Comparison of ENCODE assay signal across 11 mouse cellular contexts in the genomic region with DNA sequence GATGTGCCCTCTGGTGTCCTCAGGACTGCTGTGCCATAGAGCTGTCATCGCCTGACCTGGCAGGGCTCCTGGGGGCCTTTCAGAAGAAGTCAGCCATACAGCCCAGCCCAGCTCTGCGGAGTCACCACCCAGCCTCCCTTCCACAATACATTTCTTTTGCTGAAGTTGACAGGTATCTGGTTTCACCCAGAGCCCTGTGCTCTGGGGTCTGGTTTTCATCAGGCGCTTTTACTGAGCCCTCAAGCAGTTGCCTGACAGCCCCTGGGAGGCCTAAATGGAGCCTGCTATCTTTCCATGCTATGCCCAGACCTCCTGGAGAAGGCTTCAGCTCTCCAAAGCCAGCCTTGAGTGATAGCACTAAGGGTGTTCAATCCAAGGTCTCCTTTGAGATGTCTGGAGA. TPM values are rescaled to one million over a fixed set of nuclear protein-coding genes. Genes with fewer than 3 reads are reported as not detected.
DNase-seq lines count a peak whose midpoint lies in the region; ATAC-seq and TF ChIP-seq lines count a peak whose summit lies in the region.
"Had no signal": no experiment of that assay in that cellular context is flagged by ENCODE, and none has a peak within 500 bp of the region (broad histone marks: within the 10 kb centered on the region; RNA-seq: fewer than 3 reads in every experiment).

No protein-coding gene starts in this region.

- DNase-seq in heart, adult 9 months (ENCODE audit: low spot score in 2 of 2) = no peak
- DNase-seq in NIH3T3 (ENCODE audit: low read depth) = peak; percentile 81
- DNase-seq in embryonic facial prominence, embryonic 11.5 days (ENCODE audit: low spot score) = peak; percentile 89
- no peak for DNase-seq in retina, postnatal 1 day
- no peak for DNase-seq in midbrain, postnatal 0 days (ENCODE audit: low spot score)
- DNase-seq: adrenal gland, adult 8-10 months; gastrocnemius, postnatal 10 days had no signal

- H3K9me3 ChIP-seq in heart, embryonic 15.5 days (replicated peaks) = no peaks in the 10 kb centered on the region
- no peaks in the 10 kb centered on the region for H3K9me3 ChIP-seq in embryonic facial prominence, embryonic 11.5 days (replicated peaks; ENCODE audit: control insufficient read depth, low read length)
- no peaks in the 10 kb centered on the region for H3K9me3 ChIP-seq in limb, embryonic 13.5 days
- no peaks in the 10 kb centered on the region for H3K9me3 ChIP-seq in midbrain, postnatal 0 days (ENCODE audit: low read length)
- H3K9me3 ChIP-seq: forebrain, embryonic 12.5 days; midbrain, embryonic 10.5 days had no signal

- no peak overlapping the region for H3K4me2 ChIP-seq in heart, embryonic 15.5 days
- H3K4me2 ChIP-seq in embryonic facial prominence, embryonic 11.5 days (ENCODE audit: low read depth, low read length) = no peak overlapping the region
- H3K4me2 ChIP-seq in limb, embryonic 13.5 days (replicated peaks) = no peak overlapping the region; the same call in 1 of the 2 replicates
- no peak overlapping the region for H3K4me2 ChIP-seq in midbrain, postnatal 0 days (ENCODE audit: low read depth, low read length, poor library complexity, severe bottlenecking)
- H3K4me2 ChIP-seq: forebrain, embryonic 12.5 days had no signal

- H3K4me1 ChIP-seq in heart, embryonic 15.5 days (replicated peaks) = peaks cover 24% of the 10 kb centered on the region
- peaks cover 6% of the 10 kb centered on the region for H3K4me1 ChIP-seq in embryonic facial prominence, embryonic 11.5 days (ENCODE audit: control insufficient read depth, insufficient read depth, low read length)
- H3K4me1 ChIP-seq in limb, embryonic 13.5 days = peaks cover 70% of the 10 kb centered on the region
- H3K4me1 ChIP-seq in midbrain, postnatal 0 days (ENCODE audit: insufficient read depth, low read length) = no peaks in the 10 kb centered on the region

- H3K36me3 ChIP-seq in heart, embryonic 15.5 days = no peaks in the 10 kb centered on the region
- no peaks in the 10 kb centered on the region for H3K36me3 ChIP-seq in embryonic facial prominence, embryonic 11.5 days (replicated peaks; ENCODE audit: control insufficient read depth, insufficient read depth, low read depth, low read length)
- H3K36me3 ChIP-seq in limb, embryonic 13.5 days = no peaks in the 10 kb centered on the region
- H3K36me3 ChIP-seq in midbrain, postnatal 0 days (ENCODE audit: insufficient read depth, low read length) = no peaks in the 10 kb centered on the region
- H3K36me3 ChIP-seq: forebrain, embryonic 12.5 days; midbrain, embryonic 10.5 days had no signal

- ATAC-seq in heart, embryonic 15.5 days (replicated peaks; ENCODE audit: insufficient number of reproducible peaks, insufficient read depth, low FRiP score, low read depth) = peak; percentile 87
- peak; percentile 81 for ATAC-seq in embryonic facial prominence, embryonic 11.5 days (replicated peaks; ENCODE audit: insufficient number of reproducible peaks, low FRiP score, low TSS enrichment, low read depth)
- peak; percentile 79 for ATAC-seq in limb, embryonic 13.5 days (ENCODE audit: low FRiP score, low read depth)
- ATAC-seq in midbrain, postnatal 0 days (ENCODE audit: low FRiP score) = no peak

- 21% methylated on average over 3 of the region's 3 CpGs for WGBS in heart, embryonic 15.5 days
- 10% methylated on average over 3 of the region's 3 CpGs for WGBS in embryonic facial prominence, embryonic 11.5 days
- 16% methylated on average over 3 of the region's 3 CpGs for WGBS in limb, embryonic 13.5 days
- 72% methylated on average over 3 of the region's 3 CpGs for WGBS in midbrain, postnatal 0 days

- no peak overlapping the region for H3K4me3 ChIP-seq in heart, embryonic 15.5 days
- H3K4me3 ChIP-seq in embryonic facial prominence, embryonic 11.5 days (ENCODE audit: low read depth, low read length) = no peak overlapping the region
- no peak overlapping the region for H3K4me3 ChIP-seq in limb, embryonic 13.5 days
- H3K4me3 ChIP-seq in midbrain, postnatal 0 days (ENCODE audit: low read depth, low read length) = no peak overlapping the region
- H3K4me3 ChIP-seq: forebrain, embryonic 12.5 days; midbrain, embryonic 10.5 days had no signal

- H3K27me3 ChIP-seq in heart, embryonic 15.5 days = no peaks in the 10 kb centered on the region
- no peaks in the 10 kb centered on the region for H3K27me3 ChIP-seq in embryonic facial prominence, embryonic 11.5 days (ENCODE audit: control insufficient read depth, insufficient read depth, low read length)
- no peaks in the 10 kb centered on the region for H3K27me3 ChIP-seq in limb, embryonic 13.5 days
- H3K27me3 ChIP-seq in midbrain, postnatal 0 days (ENCODE audit: insufficient read depth, low read length) = no peaks in the 10 kb centered on the region
- H3K27me3 ChIP-seq: forebrain, embryonic 12.5 days had no signal

- H3K9ac ChIP-seq in heart, embryonic 15.5 days = no peak overlapping the region; the same call in 1 of the 2 replicates
- no peak overlapping the region; the same call in 1 of the 2 replicates for H3K9ac ChIP-seq in embryonic facial prominence, embryonic 11.5 days (replicated peaks; ENCODE audit: low read length)
- no peak overlapping the region for H3K9ac ChIP-seq in limb, embryonic 13.5 days
- H3K9ac ChIP-seq in midbrain, postnatal 0 days (replicated peaks; ENCODE audit: low read length, poor library complexity, severe bottlenecking) = no peak overlapping the region
- H3K9ac ChIP-seq: forebrain, embryonic 12.5 days had no signal

- no peak for TF ChIP-seq CTCF in midbrain, postnatal 0 days (IDR thresholded peaks at IDR 0.05)

- H3K27ac ChIP-seq in heart, embryonic 15.5 days = peak overlapping the region; percentile 58
- H3K27ac ChIP-seq in embryonic facial prominence, embryonic 11.5 days (replicated peaks; ENCODE audit: low read depth, low read length) = peak overlapping the region; percentile 68
- H3K27ac ChIP-seq in limb, embryonic 13.5 days = peak overlapping the region; percentile 90
- H3K27ac ChIP-seq in midbrain, postnatal 0 days (ENCODE audit: low read depth, low read length) = no peak overlapping the region
- H3K27ac ChIP-seq: forebrain, embryonic 12.5 days; midbrain, embryonic 10.5 days had no signal

RNA-seq across cellular contexts. Expression of gene Crabp1, which starts 19.5 kb away (rescaled TPM):
- 9.1 and 23.6 TPM in 2 replicates for polyA plus RNA-seq in heart, embryonic 15.5 days (2015; fragmentation: Nextera tagmentation; extraction: Ambion mirVana)
- polyA plus RNA-seq in embryonic facial prominence, embryonic 11.5 days (2014; fragmentation: Nextera tagmentation; extraction: Ambion mirVana) = 962 and 1,036 TPM in 2 replicates
- polyA plus RNA-seq in limb, embryonic 13.5 days (2015; fragmentation: Nextera tagmentation; extraction: Ambion mirVana) = 572 and 589 TPM in 2 replicates
- total RNA-seq in midbrain, postnatal 0 days (2014; rRNA removed) = 18.4 and 20.4 TPM in 2 replicates
- polyA plus RNA-seq in midbrain, postnatal 0 days (2015; fragmentation: Nextera tagmentation; extraction: Ambion mirVana) = 26.3 and 33.1 TPM in 2 replicates

RNA-seq across cellular contexts. Expression of gene Wdr61, which starts 49.7 kb away (rescaled TPM):
- 92.7 and 93.2 TPM in 2 replicates for polyA plus RNA-seq in heart, embryonic 15.5 days (2015; fragmentation: Nextera tagmentation; extraction: Ambion mirVana)
- 196 and 206 TPM in 2 replicates for polyA plus RNA-seq in embryonic facial prominence, embryonic 11.5 days (2014; fragmentation: Nextera tagmentation; extraction: Ambion mirVana)
- 156 and 174 TPM in 2 replicates for polyA plus RNA-seq in limb, embryonic 13.5 days (2015; fragmentation: Nextera tagmentation; extraction: Ambion mirVana)
- 43.7 and 47.3 TPM in 2 replicates for total RNA-seq in midbrain, postnatal 0 days (2014; rRNA removed)
- polyA plus RNA-seq in midbrain, postnatal 0 days (2015; fragmentation: Nextera tagmentation; extraction: Ambion mirVana) = 83.9 and 86.3 TPM in 2 replicates

Comparison
In these comparisons a context has a peak if more than half of its experiments do, and no peak if none do; other contexts are left out.
1. DNase-seq: peak in NIH3T3 (single experiment) and embryonic facial prominence, embryonic 11.5 days (single experiment); none in heart, adult 9 months (0 of 2), retina, postnatal 1 day (single experiment) and midbrain, postnatal 0 days (single experiment).
2. RNA of gene Crabp1, which starts 19.5 kb away (polyA plus RNA-seq): 962 to 1,036 TPM in embryonic facial prominence, embryonic 11.5 days and 572 to 589 TPM in limb, embryonic 13.5 days; 26.3 to 33.1 TPM in midbrain, postnatal 0 days and 9.1 to 23.6 TPM in heart, embryonic 15.5 days; every median in the first group is over 10 times any median in the second.